Mouse (Mus musculus) G1E (cell line): Measurements from ENCODE around the gene Cd93.

Source experiments
- CTCF ChIP-seq: IDR thresholded peaks from 2 replicates; pipeline ENCODE4 v1.5.1; 2012; ENCODE audit warnings: low read depth, low read length, inconsistent platforms, mixed read lengths
- GATA1 ChIP-seq: IDR thresholded peaks from 2 replicates; pipeline ENCODE4 v1.6.1; 2012; ENCODE audit warnings: borderline replicate concordance, low read length, inconsistent platforms, mixed read lengths
- GATA2 ChIP-seq: IDR thresholded peaks from 2 replicates; pipeline ENCODE4 v1.6.1; 2012; ENCODE audit warnings: low read depth, low read length, inconsistent platforms, borderline replicate concordance
- TAL1 ChIP-seq: conservative IDR thresholded peaks from 2 replicates; pipeline ENCODE4 v1.6.1; 2012; ENCODE audit warnings: low read depth, low read length, inconsistent platforms, mixed read lengths

DNA sequence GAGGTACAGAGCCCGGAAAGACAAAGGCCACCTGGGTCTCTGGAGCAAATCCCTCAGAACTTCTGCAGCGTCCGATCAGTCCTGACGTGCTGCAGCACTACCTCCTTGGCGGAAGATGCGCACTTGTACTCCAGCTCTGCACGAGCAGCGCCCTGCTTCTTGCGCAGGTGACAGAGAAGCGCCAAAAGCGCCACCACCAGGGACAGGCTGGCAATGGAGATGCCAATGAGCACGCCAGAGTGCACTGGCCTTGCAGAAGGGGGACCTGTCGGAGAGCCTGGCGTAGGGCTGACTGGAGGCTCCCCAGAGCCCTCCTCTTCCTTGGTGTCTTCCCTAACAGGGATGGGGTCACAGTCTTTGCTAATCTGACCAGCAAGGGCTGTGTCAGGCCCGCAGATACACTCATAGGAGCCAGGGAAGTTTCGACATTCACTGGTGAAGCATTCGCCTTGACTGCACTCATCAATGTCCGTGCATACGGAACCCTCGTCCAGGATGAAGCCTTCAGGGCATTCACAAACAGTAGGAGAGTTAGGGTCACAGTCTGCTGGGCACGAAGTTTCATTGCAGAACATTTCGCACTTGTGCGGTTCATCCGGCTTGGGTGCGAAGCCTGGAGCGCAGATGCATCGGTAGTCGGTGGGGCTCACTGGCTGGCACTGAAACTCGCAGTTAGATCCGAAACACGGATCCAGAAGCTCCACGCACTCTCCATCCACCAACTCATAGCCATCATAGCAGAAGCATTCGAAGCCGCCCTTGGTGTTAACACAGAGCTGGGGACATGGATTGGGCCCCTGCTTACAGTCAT is 37.0 kb downstream of the Cd93 start:
- TF ChIP-seq CTCF (no peak), TAL1 (no peak), GATA1 (no peak), GATA2 (no peak)
